Mouse (Mus musculus): Measurements from ENCODE around the gene Krtap19-1. TPM values are rescaled to one million over a fixed set of nuclear protein-coding genes. Genes with fewer than 3 reads are reported as not detected.

Krtap19-1 gene
- polyA plus RNA-seq (2012; ENCODE audit: insufficient read depth, insufficient read length, missing spikeins), result not detected in 2 replicates

DNA sequence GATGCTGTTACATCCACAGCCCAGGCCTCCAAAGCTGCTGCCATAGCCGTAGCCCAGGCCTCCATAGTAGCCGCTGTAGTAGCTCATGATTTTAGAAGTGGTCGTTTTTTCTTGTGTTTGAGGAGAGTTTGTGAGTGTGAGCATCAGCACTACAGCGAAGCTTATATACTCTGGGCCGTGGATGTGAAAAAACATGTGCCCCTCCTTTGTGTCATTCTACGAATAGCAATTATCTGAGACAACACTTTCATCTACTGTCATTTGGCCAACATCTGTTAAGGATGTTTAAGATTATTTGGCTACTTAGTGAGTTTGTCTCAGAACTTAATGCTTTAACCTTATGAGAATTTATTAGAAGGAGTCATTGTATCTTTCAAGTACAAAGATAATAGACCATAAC, at the start of gene Krtap19-1:
Gene Krtap19-1 (minus strand): TSS at position 101 of the 400 bp plus-strand sequence.
- H3K27ac ChIP-seq (replicated peaks; ENCODE audit: low read depth, low read length), result no peak within 1 kb of the TSS
- no peaks in the 10 kb centered on the region for H3K4me1 ChIP-seq (ENCODE audit: control insufficient read depth, insufficient read depth, insufficient read length, low read length)
- no peak within 1 kb of the TSS for H3K4me3 ChIP-seq (ENCODE audit: insufficient read depth, low read depth, low read length)

DNA sequence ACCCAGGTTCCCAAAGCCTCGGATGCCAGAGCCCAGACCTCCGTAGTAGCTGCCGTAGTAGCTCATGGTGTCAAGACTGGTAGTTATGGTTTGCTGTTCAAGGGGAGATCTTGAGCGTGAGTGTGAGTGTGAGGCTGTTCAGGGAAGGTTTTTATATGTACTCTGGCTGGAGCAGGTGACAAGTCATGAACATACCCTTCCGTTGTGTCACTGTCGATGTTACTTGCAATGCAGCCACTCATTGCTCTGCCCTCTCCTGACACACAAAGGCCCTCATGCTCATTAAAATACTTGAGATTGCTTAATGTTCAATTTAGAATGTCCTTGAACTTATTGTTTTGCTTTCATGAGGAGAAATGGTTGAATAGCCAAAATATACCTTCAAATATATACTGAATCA, 27.1 kb upstream of the Krtap19-1 start, which contains the start of gene Krtap19-5:
Gene Krtap19-5 (minus strand): TSS at position 101 of the 400 bp plus-strand sequence.
- no peak within 1 kb of the TSS for H3K27ac ChIP-seq (replicated peaks; ENCODE audit: low read depth, low read length)
- no peak within 1 kb of the TSS for H3K4me3 ChIP-seq (ENCODE audit: insufficient read depth, low read depth, low read length)
- H3K4me1 ChIP-seq (ENCODE audit: control insufficient read depth, insufficient read depth, insufficient read length, low read length), result no peaks in the 10 kb centered on the region

DNA sequence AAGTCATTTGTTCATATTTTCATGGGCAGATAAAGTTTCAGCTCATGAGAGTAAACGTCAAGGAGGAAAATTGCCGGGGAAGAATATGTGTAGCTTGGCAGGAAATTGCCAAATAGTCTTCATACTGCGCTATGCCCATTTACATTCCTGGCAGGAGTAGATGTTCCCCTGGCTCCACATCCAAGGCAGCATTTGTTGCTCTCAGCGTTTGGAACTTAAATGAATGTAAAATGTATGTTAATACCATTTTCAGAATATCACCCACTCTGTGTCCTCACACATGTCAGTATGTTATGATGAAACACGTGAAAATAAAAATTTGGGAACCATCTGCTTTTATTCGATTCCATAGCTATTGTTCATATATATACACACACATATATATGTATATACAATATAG, 17.7 kb upstream of the Krtap19-1 start:
- Histone ChIP-seq H3K4me1 (ENCODE audit: control insufficient read depth, insufficient read depth, insufficient read length, low read length) (no peaks in the 10 kb centered on the region), H3K27ac (replicated peaks; ENCODE audit: low read depth, low read length) (no peak overlapping the region), H3K4me3 (ENCODE audit: insufficient read depth, low read depth, low read length) (no peak overlapping the region)

DNA sequence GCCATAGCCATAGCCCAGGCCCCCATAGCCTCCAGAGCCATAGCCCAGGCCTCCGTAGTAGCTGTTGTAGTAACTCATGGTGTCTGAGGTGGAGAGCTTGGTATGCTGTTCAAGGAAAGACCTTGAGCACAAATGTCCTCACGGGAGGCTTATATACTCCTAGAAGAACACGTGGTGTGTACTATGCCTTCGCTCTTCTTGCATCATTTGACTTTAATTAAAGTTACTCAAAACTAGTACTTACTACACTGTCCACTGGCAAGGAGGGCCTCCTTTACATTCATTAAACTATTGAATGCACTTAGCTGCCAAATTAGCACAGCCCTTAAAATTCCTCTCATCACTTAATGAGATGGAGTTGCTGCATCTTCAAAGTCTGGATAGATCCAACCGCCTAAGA, 15.8 kb upstream of the Krtap19-1 start, which contains the start of gene Krtap19-4:
Gene Krtap19-4 (minus strand): TSS at position 101 of the 400 bp plus-strand sequence.
- H3K4me1 ChIP-seq (ENCODE audit: control insufficient read depth, insufficient read depth, insufficient read length, low read length), result no peaks in the 10 kb centered on the region
- no peak within 1 kb of the TSS for H3K27ac ChIP-seq (replicated peaks; ENCODE audit: low read depth, low read length)
- H3K4me3 ChIP-seq (ENCODE audit: insufficient read depth, low read depth, low read length), result no peak within 1 kb of the TSS

DNA sequence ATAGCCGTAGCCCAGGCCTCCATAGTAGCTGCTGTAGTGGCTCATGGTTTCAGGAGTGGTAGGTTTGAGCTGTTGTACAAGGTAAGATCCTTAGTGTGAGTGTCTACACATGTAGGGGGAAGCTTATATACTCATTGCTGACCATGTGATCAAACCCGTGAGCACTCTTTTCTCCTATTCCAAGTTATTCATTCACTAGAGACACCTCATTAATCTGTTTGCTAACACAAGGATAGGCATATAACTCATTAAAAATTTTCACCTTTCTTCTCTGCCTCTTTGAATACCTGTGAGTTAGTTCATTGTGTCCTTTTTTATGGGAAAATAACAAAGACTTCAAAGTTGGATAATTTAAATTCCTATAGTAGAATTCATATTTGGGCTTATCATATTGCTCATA, 8.7 kb upstream of the Krtap19-1 start, which contains the start of gene Krtap19-3:
Gene Krtap19-3 (minus strand): TSS at position 101 of the 400 bp plus-strand sequence.
- H3K27ac ChIP-seq (replicated peaks; ENCODE audit: low read depth, low read length), result no peak within 1 kb of the TSS
- no peaks in the 10 kb centered on the region for H3K4me1 ChIP-seq (ENCODE audit: control insufficient read depth, insufficient read depth, insufficient read length, low read length)

DNA sequence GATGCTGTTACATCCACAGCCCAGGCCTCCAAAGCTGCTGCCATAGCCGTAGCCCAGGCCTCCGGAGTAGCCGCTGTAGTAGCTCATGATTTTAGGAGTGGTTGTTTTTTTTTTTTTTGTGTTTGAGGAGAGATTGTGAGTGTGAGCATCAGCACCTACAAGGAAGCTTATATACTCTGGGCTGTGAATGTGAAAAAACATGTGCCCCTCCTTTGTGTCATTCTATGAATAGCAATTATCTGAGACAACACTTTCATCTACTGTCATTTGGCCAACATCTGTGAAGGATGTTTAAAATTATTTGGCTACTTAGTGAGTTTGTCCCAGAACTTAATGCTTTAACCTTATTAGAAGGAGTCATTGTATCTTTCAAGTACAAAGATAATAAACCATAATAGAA, 5.0 kb upstream of the Krtap19-1 start, which contains the start of gene Krtap19-2:
Gene Krtap19-2 (minus strand): TSS at position 101 of the 400 bp plus-strand sequence.
- H3K4me3 ChIP-seq (ENCODE audit: insufficient read depth, low read depth, low read length), result no peak within 1 kb of the TSS
- no peak within 1 kb of the TSS for H3K27ac ChIP-seq (replicated peaks; ENCODE audit: low read depth, low read length)
- no peaks in the 10 kb centered on the region for H3K4me1 ChIP-seq (ENCODE audit: control insufficient read depth, insufficient read depth, insufficient read length, low read length)

More for the DNA sequence above, 8.7 kb upstream of the Krtap19-1 start, which contains the start of gene Krtap19-3:
- H3K4me3 ChIP-seq (ENCODE audit: insufficient read depth, low read depth, low read length), result no peak within 1 kb of the TSS

DNA sequence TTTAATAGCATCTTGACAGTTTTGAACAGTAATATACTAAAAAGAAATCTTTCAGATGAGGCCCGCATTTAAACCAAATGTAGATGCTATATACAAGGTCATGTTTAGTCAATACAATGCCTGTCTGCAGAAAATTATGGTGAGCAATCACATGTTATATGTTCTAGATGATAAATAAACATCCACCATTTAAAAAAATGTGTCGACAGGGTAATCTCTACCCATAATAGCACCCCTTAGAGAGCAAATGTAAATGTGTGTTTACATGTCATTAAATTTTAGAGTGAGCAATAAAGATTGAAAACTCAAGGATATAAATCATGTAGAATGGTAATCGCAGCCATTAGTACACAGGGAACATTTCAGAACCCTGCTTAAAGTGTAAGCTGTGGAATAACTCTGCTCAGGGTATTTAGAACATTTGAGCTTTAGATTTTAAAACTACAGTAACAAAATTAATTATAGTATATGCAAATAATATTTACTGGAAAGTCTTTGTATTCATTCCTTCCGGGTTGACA, 4.3 kb downstream of the Krtap19-1 start:
- Histone ChIP-seq H3K4me1 (ENCODE audit: control insufficient read depth, insufficient read depth, insufficient read length, low read length) (no peaks in the 10 kb centered on the region), H3K4me3 (ENCODE audit: insufficient read depth, low read depth, low read length) (no peak overlapping the region), H3K27ac (replicated peaks; ENCODE audit: low read depth, low read length) (no peak overlapping the region)

DNA sequence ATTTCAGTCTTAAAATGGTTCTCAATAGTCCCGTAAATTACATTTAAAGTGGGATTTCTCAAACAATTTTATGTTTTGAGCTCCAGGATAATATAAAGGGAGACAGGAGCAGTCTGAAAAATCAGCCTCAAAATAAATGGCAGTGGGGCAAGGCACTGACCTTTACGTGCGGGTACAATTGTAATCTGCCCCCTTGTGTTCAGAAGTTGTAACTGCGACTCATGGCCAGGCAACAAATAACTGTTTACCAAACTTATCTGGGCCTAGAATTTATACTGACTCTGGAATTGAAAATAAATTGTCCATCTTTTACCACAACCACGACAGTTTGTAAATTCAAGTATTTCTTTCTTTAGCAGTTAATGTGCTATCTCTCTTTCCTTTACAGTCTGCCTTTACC, 17.8 kb downstream of the Krtap19-1 start:
- Histone ChIP-seq H3K27ac (replicated peaks; ENCODE audit: low read depth, low read length) (no peak overlapping the region), H3K4me3 (ENCODE audit: insufficient read depth, low read depth, low read length) (no peak overlapping the region)

DNA sequence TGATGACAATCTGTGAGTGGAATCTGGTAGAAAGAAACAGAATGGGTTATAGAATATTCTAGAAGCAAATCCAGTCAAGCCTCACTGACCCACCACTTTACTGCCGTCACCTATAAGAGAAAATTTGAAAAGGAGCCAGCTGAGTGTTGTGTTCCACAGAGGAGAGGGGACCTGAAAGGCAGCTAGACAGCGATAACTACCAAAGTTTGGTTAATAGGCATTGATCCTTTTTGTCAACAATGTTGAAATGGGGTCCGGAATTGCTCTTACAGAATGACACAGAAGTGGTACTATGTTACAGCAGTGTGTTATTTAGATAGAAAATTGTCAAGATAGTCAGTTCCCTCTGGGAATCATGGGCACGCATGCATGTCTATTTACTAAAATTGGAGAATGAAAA, 20.7 kb downstream of the Krtap19-1 start:
- H3K4me3 ChIP-seq (ENCODE audit: insufficient read depth, low read depth, low read length), result no peak overlapping the region
- no peaks in the 10 kb centered on the region for H3K4me1 ChIP-seq (ENCODE audit: control insufficient read depth, insufficient read depth, insufficient read length, low read length)
- H3K27ac ChIP-seq (replicated peaks; ENCODE audit: low read depth, low read length), result no peak overlapping the region

More for the DNA sequence above, 17.8 kb downstream of the Krtap19-1 start:
- H3K4me1 ChIP-seq (ENCODE audit: control insufficient read depth, insufficient read depth, insufficient read length, low read length), result no peaks in the 10 kb centered on the region

DNA sequence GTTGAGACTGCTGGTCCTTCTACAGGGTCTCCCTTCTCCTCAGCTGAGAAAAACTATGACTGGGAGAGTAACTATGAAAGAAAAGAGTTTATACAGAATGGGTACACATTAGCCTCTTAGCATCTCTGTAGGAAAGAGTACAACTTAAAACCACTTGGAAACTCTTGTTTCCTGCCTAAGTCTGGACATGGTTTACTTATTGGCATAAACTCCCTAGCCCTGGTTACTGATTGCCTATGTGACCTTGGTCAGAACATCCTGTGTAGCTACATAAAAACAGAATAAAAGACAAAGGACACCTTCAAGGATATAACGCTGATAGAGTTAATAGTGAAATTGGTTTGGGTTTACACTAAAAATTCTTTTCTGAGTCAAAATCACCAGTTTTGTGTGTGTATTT, 21.8 kb downstream of the Krtap19-1 start:
- H3K27ac ChIP-seq (replicated peaks; ENCODE audit: low read depth, low read length), result no peak overlapping the region
- H3K4me1 ChIP-seq (ENCODE audit: control insufficient read depth, insufficient read depth, insufficient read length, low read length), result no peaks in the 10 kb centered on the region
- H3K4me3 ChIP-seq (ENCODE audit: insufficient read depth, low read depth, low read length), result no peak overlapping the region

DNA sequence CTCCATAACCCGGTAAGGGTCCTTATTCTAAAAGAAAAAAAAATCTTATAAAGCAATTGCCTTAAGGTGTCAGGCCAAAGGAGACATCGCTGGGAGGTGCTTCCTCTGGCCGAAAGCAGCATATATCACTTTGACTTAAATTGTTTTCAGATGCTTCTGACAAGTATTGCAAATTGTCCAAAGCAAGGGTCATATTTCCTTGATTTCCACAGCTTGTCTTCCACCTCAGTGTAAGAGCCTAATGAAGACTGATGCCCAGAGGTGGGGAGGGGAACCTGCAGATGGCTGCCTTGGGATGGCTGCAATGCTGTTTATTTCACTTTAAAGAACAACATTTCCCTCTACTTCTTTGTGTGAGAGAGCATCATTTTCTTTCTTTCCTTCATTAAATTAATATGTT, 42.2 kb downstream of the Krtap19-1 start:
- Histone ChIP-seq H3K4me1 (ENCODE audit: control insufficient read depth, insufficient read depth, insufficient read length, low read length) (no peaks in the 10 kb centered on the region), H3K4me3 (ENCODE audit: insufficient read depth, low read depth, low read length) (no peak overlapping the region)

DNA sequence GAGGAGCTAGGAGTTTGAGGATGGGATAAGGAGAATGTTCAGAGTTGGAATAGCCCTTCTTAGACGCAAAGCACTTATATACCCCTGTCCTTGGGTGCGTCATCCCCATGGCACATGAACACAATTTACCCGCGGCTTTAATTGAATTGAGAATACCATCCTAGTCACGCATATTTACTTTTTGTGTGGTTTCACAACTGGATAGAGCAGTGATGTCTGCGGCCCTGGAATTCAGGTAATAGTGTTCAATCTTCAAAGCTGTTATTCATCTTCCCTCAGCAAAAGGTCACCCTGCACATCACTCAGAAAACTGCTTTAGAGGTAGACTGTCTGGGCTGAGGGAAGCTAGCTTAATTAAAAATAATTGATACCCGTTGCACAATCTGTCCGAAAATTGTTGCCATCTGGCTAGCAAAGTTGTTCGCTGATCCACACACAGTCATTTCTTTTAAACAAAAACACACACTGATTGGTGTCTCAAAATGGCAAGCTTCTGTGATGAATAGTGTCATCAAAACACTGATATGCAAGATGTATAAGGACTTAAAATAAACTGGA, 43.0 kb downstream of the Krtap19-1 start, which contains the start of gene Krtap14:
Gene Krtap14 (minus strand): TSS at position 51 of the 558 bp plus-strand sequence.
- Histone ChIP-seq H3K27ac (replicated peaks; ENCODE audit: low read depth, low read length) (no peak within 1 kb of the TSS), H3K4me1 (ENCODE audit: control insufficient read depth, insufficient read depth, insufficient read length, low read length) (no peaks in the 10 kb centered on the region), H3K4me3 (ENCODE audit: insufficient read depth, low read depth, low read length) (no peak within 1 kb of the TSS)

More for the DNA sequence above, 42.2 kb downstream of the Krtap19-1 start:
- H3K27ac ChIP-seq (replicated peaks; ENCODE audit: low read depth, low read length), result no peak overlapping the region

DNA sequence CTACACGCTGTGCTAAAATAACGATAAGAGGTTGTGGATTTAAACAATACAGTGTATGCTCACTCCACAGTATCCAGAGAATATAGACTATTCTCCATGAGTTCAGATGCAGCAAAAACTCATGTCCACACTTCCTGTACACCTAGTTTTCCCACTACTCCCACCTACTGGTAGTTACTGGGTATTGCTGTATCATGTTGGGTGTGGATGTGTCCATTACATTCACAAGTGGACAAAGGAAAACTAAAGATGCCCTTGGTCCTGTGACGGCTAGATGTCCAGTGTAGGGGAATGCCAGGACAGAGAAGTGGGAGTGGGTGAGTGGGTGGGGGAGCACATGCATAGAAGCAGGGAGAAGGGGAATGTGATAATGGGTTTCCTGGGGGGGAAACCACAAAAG, 45.5 kb downstream of the Krtap19-1 start:
- Histone ChIP-seq H3K4me1 (ENCODE audit: control insufficient read depth, insufficient read depth, insufficient read length, low read length) (no peaks in the 10 kb centered on the region), H3K4me3 (ENCODE audit: insufficient read depth, low read depth, low read length) (no peak overlapping the region), H3K27ac (replicated peaks; ENCODE audit: low read depth, low read length) (no peak overlapping the region)

DNA sequence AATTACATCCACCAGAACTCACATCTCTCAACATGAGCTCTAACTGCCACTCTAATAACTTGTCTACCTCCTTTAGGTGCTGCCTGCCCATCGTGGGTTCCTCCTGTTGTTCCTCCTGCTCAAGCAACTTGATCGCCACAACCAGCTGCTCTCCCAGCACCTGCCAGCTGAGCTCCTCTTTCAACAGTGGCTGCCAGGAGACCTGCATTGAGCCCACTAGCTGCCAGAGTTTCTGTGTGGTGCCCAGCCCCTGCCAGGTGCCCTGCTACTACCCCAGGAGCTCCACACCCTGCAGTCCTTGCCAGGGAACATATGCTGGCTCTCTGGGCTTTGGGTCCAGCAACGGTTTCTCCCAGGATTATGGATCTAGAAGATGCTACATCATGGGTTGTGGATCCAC, 49.1 kb downstream of the Krtap19-1 start, which contains the start of gene Krtap15:
Gene Krtap15 (plus strand): TSS at position 150 of the 400 bp plus-strand sequence.
- H3K4me3 ChIP-seq (ENCODE audit: insufficient read depth, low read depth, low read length), result no peak within 1 kb of the TSS
- no peaks in the 10 kb centered on the region for H3K4me1 ChIP-seq (ENCODE audit: control insufficient read depth, insufficient read depth, insufficient read length, low read length)
- H3K27ac ChIP-seq (replicated peaks; ENCODE audit: low read depth, low read length), result no peak within 1 kb of the TSS
